Mouse (Mus musculus) layer of hippocampus, postnatal 10 days (tissue): ENCODE results near the gene Nags. TPM values are rescaled to one million over a fixed set of nuclear protein-coding genes. Genes with fewer than 3 reads are reported as not detected.

Source experiments
- DNase-seq, 2 experiments: peaks; one replicate each; pipeline ENCODE4 v3.0.0; 2021; ENCODE audit warnings: low spot score in 2 of 2
- long read RNA-seq: library from polyadenylated mRNA; stranded (forward); transcript quantifications from one replicate; pipeline ENCODE4 v2.0.0, GENCODE M21; 2023
- total RNA-seq, 2 experiments: library from RNA; stranded (reverse); gene quantifications; 2 replicates each; pipeline ENCODE4 v1.2.3; 2021

Nags gene
- total RNA-seq = not detected
- long read RNA-seq = 0 reads

DNA sequence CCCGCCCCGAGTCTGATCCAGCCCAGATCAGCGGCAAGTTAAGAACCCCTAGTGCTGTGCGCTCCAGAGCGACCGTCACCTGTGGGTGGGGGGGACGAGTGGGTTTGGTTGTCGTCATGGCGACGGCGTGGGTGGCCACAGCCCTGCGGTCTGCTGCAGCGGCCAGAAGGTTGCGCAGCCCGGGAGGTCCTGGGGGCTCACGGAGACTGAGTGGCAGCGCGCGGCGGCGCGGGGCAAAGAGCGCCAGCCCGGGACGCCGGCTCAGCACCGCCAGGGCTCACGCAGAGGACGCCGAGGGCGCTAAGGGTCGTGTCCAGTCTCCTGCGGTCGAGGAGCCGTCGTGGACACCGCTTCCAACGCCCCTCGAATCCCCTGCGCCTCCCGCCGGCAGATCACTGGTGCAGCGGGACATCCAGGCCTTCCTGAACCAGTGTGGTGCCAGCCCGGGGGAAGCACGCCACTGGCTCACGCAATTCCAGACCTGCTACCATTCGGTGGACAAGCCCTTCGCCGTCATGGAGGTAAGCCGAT lies at the start of gene Nags:
Gene Nags, plus strand, starts transcription at position 43 of the 531 bp plus-strand sequence.
- no peak for DNase-seq

DNA sequence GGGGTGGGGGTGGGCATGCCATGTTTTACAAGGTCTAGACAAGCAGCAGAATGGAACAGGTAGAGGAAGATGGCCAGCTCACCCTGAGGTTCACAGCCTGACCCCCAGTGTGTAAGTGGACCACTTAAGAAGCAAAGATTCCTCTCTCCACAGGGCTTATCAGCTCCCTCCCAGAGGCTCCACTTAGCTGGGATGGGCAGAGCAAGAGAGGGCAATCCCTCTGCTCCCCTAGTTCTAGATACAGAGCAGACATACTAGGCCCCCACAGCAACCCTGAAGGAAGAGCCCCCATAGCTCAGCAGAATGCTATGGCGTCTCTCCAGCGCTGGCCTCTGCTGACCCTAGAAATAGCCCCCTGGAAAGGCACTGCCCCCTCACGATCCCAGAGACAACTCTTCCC lies 49.6 kb upstream of the Nags start:
- DNase-seq = no peak

DNA sequence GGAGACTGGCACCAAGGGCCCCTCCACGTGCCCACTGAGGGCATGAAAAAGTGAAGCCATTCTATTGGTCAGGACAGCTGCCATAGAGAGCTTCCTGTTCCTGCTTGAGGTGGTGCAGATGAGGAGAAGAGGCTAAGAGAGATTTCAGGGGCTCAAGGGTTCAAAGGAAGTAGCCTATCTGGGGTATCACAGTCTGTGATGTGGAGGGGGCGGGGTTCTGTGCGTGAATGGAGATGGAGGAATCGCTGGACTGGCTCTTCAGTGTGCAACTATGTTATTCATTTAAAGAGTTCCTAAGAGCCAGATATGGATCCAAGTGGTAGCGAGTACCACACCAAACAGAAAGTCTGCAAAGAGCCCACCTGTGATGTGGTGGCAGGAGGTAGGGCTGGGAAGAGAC lies 48.9 kb upstream of the Nags start:
- DNase-seq = no peak

DNA sequence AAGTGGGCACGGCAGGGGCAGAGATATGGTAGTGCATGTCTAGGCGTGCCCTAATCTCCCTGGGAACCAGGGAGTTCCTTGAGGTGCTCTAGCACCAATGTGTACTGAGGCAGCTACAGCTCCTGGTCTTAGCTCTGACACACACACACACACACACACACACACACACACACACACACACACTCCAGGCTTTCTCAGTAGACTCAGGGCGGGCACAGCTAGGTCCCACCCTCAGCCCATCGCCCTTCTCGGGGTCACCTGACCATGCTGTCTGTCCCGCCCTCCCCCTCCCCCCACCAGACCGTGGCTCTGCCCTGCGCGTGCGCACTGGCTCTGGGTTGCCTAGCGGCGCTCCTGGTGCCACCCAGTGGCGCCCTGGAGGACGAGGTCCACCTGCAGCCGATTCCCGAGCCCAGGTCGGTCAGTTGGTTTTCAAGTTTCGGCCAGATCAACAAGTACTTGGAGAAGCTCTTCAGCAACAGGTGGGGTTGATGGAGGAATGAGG lies 48.4 kb upstream of the Nags start:
- DNase-seq = peak; percentile 71 to 82

DNA sequence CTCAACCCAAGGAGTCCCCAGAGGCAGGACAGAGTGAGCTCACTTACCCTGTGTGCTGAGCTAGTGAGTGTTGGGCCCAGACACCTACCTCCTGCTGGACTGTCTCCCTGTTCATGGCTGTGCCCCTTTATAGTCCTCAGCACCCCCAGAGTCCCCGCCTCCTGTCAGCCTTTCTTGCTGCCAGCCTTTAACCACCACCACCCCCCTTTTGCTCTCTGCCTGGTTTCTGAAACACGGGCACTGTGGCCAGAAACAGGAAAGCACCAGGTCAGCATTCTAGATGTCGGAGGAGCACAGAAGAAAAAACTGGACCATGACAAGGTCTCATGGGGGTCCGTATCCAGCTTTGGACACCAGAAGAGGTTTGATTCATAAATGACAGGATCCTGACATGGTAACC lies 44.1 kb upstream of the Nags start, which contains the start of gene Ppy:
Gene Ppy, minus strand, starts transcription at position 101 of the 400 bp plus-strand sequence.
- no peak for DNase-seq

DNA sequence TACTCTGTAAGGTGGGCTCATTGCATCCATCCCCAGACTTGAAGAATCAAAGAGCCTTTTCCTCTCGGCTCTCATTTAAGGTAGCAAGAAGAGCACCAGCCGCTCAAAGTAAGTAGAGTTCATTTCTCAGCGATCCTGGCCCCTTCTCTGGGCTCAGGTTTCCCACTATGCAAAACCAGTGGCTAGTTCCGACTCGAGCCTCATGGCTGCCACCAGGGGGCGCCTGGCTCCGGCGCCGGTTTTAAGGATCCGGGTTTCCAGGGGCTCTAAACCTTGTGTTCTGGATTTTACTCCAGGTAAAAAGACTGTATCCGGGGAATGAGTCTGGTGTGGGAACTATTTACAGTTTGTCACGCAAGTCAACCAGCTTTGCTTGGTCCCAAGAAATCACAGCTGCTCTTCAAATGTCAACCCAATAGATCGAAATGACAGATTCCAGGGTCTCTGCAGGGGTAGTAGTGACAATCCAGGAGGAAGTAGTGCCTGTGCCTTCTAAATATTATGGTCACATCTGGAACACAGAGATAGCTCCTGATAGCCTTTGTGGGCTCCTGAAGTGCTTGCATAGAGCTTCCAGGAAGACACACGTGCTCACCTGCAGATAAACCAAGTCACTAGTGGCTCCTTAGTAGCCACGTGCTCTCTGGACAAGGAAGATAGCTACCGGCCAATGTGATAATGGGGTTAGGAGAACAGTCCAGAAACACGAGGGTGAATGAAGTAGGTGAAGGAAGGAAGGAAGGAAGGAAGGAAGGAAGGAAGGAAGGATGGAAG lies 42.6 kb upstream of the Nags start:
- peak; percentile 73 to 79 for DNase-seq

DNA sequence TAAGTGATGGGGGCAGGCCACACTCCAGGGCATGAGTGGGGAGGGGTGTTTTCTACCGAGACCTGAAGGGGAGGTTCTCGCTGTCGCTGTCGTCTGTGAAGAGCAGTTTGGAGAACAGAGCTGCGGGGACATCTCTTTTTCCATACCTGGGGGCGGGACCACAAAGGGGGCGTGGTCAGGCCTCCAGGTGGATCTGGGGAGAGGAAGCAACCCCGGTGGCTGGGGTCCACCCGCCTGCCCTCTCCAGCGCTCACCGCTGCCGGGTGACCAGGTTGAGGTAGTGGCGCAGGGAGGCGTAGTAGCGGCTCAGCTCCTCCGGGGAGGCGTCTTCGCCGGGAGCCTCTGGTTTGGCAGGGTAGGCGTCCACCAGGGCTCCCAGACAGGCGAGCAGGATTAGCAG lies 38.4 kb upstream of the Nags start:
- no peak for DNase-seq

DNA sequence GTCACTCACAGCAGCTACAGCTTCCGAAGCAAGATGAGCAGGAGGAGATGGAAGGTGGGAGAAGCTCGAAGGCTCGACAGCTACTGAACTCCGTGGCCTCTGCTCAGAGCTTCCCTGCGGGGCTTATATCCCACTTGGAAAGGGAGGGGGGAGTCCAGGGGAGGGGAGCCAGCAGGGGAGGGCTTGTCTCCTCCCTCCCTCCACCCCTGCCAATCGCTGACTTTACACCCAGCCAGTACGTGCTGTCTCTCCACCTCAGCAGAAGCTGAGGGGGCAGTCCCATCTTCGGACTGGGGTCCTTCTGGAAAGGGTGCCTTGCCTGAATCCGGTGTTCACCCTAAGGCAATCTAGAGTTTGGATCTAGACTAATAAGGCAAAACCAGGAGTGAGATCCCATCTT lies 37.6 kb upstream of the Nags start, which contains the start of gene Pyy:
Gene Pyy, minus strand, starts transcription at position 101 of the 400 bp plus-strand sequence.
- DNase-seq = no peak

DNA sequence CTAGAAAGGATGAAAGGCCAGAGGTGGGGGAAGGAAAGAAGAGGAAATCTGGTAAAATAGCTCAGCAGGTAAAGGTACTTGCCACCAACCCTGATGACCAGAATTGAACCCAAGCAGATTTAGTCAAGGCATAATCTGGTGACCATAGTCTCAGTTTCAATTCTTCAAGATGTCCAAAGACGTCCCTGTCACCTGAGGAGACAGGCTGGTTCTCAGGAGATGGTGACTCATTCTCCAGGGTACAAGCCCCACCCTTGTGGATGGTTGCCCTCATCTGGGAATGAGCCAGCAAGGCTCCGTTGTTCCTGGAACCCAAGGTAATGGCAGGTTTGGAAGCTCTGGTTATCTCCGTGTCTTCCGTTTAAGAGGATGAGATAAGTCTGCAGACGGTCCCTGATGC lies 33.7 kb upstream of the Nags start:
- no peak for DNase-seq

DNA sequence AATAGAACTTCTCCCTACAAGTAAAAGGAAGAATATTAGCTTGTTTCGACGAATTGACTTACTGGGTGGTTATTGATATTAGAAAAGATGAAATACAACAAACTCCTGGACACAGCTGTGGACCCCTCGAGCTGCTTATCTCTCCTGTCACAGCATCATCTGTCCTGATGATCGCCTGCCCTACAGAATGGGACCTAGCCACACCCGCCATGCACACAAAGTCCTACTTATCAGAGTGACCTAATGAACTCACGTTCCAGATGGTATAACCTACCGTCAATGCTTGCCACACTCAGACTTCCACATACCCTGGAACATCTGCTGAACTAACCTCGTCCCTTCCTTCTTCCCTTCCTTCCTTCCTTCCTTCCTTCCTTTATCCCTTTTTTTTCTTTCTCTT lies 29.1 kb upstream of the Nags start:
- no peak for DNase-seq

DNA sequence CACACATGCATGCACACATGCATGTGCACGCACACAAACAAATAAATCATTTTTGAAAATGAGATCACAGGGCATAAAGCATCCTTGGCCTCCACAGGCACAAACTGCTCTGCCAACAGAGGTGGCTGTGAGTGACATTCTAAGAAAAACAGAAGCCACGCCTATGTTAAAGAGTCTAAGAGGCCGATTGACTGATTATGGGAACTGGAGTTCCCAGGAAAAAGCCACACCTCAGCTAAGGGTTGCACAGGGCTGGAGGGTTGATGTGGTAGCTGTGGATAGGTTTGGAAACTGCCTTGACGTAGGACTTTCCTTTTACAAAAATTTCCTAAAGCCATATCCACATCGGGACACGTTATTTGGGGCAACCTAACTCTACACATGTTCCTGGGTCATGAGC lies 27.9 kb upstream of the Nags start:
- DNase-seq = no peak

DNA sequence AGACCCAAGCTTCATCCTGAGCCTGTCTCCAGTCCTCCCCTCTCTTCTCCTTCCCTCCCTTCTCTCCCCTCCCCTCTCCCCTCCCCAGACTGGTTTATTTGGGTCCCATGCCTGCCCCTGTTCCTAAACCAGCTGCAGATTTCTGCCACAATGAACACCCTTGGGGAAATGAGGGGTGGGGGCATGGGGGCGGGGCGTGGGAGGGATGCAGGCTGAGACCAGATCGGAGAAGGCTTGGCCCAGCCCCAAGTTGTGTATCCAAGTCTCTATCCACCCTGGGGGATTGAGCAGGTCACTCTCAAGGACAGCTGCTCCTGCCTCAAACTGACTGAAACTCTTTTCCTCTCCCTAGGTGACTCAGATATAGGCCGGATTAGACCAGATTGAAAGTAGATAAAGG lies 10.8 kb upstream of the Nags start:
- no peak for DNase-seq

DNA sequence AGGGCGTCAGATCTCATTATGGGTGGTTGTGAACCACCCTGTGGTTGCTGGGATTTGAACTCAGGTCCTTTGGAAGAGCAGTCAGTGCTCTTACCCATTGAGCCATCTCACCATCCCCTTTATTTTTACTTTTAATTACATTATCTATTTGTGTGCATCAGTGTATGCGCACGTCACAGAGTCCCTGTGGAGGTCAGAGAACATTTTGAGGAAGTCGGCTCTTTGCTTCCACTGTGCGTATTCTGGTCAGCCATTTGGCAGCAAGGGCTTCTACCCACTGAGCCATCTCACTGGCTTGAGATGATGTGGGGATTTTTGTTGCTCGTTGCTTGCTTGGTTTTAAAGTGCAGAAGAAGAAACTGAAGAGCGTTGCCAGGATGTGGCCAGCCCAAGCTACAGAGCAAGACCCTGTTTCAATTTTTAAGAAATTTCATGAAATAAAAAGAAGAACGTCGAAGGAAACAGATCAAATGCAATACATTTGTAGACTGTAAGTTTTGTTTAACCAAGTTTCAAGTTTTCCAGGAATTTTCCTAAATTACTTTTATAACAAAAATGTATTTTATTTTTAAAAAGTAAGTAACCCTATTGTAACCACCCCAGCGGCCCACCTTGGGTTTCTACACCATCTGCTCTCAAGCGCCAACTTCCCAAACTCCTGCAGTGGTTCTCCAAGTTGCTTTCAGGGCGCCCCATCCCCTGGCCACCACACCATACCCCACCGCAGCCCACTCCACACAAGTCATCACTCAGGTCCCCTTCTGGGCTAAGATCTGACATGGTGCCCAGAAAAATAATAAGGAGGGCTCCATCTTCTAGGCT lies 7.5 kb upstream of the Nags start:
- DNase-seq = no peak

DNA sequence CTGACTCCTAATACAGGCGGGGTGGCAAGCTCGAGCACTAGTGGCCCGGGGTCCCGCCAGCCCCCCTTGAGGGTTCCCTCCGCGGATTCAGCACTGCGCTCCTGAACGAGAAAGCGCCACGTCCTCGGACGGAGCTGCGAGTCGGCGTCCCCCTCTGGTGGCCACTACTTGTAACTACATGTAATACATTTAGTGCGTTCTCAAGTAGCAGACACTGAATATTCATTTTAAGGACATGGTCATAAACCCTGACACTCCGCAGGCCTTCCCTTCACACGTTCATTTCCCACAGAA lies 6.9 kb upstream of the Nags start:
- peak; percentile 70 to 81 for DNase-seq

DNA sequence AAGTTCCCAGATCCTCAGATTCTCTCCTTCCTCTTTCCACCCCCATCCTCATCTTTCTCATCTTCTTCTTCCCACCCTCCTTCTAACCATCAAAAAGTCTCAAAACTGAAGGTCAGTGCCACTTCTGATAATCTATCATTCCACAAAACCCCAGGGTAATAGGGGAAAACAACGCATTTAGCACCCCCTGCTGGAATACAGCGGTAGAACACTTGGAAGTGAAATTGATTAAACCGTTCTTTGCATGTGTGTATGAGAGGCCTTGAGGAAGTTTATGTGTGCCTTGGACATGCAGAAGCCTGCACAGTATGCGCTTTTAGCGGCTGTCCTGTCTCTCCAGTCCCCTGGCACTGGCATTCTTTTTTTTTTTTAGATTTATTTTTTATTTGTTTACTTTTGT lies 4.8 kb upstream of the Nags start:
- DNase-seq = peak; percentile 77 to 82

DNA sequence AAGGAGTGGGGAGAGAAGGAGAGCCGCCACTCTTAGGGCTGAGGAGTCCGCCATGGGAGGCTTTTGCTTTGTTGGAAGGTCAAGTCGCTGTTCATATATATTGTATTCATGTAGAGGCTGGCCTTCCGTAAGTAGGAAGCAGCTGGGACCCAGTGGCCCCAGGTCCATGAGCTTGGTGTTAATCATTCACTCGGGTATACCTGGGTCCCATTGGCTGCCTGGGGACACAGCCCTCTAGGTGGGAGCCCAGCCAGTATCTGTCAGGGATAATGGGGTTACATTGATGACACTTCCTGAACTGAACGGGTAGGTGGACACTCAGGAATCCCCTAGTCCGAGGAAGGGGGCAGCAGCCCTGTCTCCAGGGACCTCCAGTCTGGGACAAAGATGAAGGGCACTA lies 3.0 kb upstream of the Nags start:
- no peak for DNase-seq

DNA sequence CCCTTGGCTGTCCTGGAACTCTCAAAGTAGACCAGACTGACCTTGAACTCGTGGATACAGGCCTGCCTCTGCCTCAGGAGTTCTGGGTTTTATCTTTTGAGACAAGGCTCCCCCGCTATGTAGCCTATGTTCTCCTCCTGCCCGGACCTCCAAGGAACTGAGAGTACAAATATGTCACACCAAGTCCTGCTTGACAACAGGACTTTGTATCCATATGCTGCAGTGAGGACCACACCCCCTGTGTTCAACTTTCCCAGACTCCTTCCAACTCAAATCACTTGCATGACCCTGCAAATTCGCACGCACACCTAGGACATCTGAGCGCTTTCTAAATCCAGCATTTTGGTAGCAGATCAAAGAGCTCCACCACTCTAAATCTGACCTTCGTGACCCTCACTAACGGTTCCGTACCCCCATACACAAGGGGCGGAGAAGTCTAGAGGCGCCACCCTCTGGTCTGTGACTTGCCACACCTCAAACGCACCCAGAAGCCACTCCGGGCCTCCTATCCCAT lies 299 bp upstream of the Nags start:
- no peak for DNase-seq

DNA sequence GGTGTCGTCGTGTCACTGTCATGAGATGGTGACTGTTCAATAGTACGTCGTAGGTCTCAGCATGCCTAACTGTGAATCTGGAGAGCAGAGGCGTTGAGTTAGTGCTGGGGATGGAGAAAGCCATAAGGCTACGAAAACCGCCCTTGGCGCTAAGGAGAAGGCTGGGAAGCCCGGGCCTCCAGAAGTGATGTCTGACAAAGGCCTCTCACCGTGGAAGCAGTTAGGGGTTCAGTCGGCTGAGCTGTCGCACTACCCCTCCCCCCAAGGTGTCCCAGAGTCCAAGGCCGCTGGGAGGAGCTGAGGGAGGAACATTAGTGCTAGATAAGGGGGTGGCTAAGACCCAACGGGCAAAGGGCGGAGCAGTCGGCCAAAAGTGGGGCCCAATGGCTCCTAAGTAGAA lies 692 bp downstream of the Nags start:
- no peak for DNase-seq

DNA sequence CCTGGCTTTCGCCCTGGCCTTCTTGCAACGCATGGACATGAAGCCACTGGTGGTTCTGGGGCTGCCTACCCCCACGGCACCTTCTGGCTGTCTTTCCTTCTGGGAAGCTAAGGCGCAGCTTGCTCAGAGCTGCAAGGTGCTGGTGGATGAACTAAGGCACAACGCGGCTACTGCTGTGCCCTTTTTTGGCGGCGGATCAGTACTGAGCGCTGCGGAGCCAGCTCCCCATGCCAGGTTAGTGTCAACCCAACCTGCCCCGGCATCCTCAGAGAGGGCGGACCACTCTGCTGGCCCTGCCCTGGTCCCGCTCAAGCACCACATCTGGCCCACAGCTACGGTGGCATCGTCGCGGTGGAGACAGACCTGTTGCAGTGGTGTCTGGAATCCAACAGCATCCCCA lies 1.2 kb downstream of the Nags start:
- no peak for DNase-seq

DNA sequence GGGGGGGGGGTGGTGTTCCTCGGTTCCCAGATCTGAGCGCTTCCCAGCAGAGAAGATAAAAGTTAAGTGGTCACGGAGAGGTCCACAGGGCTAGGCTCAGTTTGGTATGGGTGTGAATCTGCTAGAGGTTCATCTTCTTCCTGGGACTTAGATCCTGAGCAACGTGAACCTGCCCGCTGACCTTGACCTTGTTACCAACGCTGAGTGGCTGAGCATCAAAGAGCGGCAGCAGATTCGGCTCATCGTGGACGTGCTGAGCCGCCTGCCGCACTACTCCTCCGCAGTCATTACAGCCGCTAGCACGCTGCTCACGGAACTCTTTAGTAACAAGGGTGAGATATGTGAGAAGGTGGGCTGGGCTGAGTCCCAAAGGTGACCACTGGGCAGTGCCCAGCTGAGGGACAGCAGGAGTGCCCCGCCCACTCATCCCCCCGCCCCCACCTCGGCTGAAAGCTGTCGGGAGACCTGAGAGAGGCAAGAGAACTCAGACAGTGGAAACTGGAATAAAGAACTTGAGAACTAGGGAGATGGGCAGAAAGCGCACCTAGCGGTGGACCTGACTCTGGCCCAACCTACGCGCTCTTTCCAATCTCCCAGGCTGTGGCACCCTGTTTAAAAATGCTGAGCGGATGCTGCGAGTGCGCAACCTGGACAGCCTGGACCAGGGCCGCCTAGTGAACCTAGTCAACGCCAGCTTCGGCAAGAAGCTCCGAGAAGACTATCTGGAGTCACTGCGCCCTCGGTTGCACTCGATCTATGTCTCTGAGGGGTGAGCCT lies 2.1 kb downstream of the Nags start:
- DNase-seq = no peak
